Mouse (Mus musculus): ENCODE results near the gene Ccr7. TPM values are rescaled to one million over a fixed set of nuclear protein-coding genes. Genes with fewer than 3 reads are reported as not detected.
A peak's percentile ranks its signal among the peaks of the same experiment; 100 is the strongest.

The Ccr7 gene
- polyA plus RNA-seq, 1 experiment from 2014 or later = 0.64 TPM

GRCm38 (mm10) chr11:99143123-99144082 is 11.5 kb downstream of the Ccr7 start:
- WGBS = 63% methylated on average over 16 of the region's 16 CpGs
- Histone ChIP-seq H3K27me3 (replicated peaks; ENCODE audit: control insufficient read depth, insufficient read depth, low read length) (no peaks in the 10 kb centered on the region), H3K36me3 (ENCODE audit: control insufficient read depth, insufficient read depth, low read length) (no peaks in the 10 kb centered on the region), H3K27ac (ENCODE audit: low read length) (peak overlapping the region; percentile 60), H3K9ac (ENCODE audit: low read depth, low read length) (no peak overlapping the region), H3K9me3 (ENCODE audit: control insufficient read depth, low read length) (no peaks in the 10 kb centered on the region), H3K4me1 (ENCODE audit: control insufficient read depth, insufficient read depth, low read length) (peaks cover 24% of the 10 kb centered on the region), H3K4me2 (ENCODE audit: low read depth, low read length) (no peak overlapping the region), H3K4me3 (ENCODE audit: low read length) (no peak overlapping the region)
- no peak for ATAC-seq

DNA sequence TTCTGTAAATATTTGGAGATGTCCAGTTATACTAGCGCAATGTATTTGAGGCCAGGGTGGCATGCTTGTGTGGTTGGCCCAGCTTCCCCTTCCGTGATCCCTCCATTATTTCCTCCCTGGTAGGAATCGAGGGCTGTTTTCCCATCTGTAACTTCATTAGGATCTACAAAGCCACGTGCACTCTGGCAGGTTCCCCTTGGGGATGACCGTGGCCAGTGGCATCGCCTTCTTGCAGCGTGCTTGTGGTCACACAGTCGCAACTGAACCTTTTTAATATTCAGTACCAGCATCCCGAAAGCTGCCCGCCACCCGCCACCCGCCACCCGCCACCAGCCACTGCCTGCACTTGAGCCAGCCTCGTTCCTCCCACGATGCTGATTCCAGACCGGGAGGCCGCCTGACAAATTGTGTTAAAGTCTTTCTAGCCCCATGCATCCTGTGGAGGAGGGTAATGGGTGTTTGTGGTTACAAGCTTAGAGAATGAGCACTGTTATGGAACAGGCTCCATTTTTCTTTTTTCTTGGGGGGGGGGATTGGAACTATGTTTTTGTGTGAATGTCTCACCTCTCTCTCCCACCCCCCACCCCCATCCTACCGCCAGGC is 12.3 kb downstream of the Ccr7 start:
- H3K27me3 ChIP-seq (replicated peaks; ENCODE audit: control insufficient read depth, insufficient read depth, low read length) = no peaks in the 10 kb centered on the region
- H3K9ac ChIP-seq (ENCODE audit: low read depth, low read length) = no peak overlapping the region
- WGBS = 71% methylated on average over 18 of the region's 18 CpGs
- H3K4me1 ChIP-seq (ENCODE audit: control insufficient read depth, insufficient read depth, low read length) = peaks cover 16% of the 10 kb centered on the region
- no peaks in the 10 kb centered on the region for H3K9me3 ChIP-seq (ENCODE audit: control insufficient read depth, low read length)
- 0 out of 2 replicates have a peak overlapping the region, but pooled peaks have one; percentile 2 for H3K27ac ChIP-seq (ENCODE audit: low read length)
- H3K4me3 ChIP-seq (ENCODE audit: low read length) = no peak overlapping the region
- no peak for ATAC-seq
- no peak overlapping the region for H3K4me2 ChIP-seq (ENCODE audit: low read depth, low read length)
- H3K36me3 ChIP-seq (ENCODE audit: control insufficient read depth, insufficient read depth, low read length) = no peaks in the 10 kb centered on the region

- Histone ChIP-seq H3K4me2 (ENCODE audit: low read depth, low read length) (no peak overlapping the region), H3K4me1 (ENCODE audit: control insufficient read depth, insufficient read depth, low read length) (peaks cover 11% of the 10 kb centered on the region), H3K27me3 (replicated peaks; ENCODE audit: control insufficient read depth, insufficient read depth, low read length) (no peaks in the 10 kb centered on the region), H3K4me3 (ENCODE audit: low read length) (no peak overlapping the region), H3K36me3 (ENCODE audit: control insufficient read depth, insufficient read depth, low read length) (no peaks in the 10 kb centered on the region), H3K9ac (ENCODE audit: low read depth, low read length) (no peak overlapping the region), H3K9me3 (ENCODE audit: control insufficient read depth, low read length) (no peaks in the 10 kb centered on the region), H3K27ac (ENCODE audit: low read length) (no peak overlapping the region)
- no peak for ATAC-seq
- 81% methylated on average over 6 of the region's 6 CpGs for WGBS
These were observed 12.8 kb downstream of the Ccr7 start for GRCm38 (mm10) chr11:99142046-99142445.

DNA sequence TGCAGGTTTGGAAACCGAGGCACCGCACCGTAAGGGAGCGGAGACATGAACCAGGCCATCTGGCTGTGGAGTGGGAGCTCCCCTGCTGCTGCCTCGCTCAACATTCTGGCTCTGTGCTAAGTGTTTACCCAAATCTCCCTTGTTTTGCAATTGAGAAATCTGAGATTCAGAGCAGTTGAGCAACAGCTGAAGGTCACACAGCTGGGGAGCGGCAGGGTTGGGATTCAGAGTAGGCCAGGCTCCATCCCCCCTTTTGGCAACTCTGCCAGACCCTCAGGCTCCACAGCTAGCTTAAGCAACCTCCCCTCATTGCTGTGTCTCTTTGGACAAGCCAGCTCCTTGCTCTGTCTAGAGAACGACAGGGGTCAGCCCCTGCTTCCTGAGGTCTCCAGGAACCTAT is 13.3 kb downstream of the Ccr7 start:
- Histone ChIP-seq H3K4me1 (ENCODE audit: control insufficient read depth, insufficient read depth, low read length) (peaks cover 7% of the 10 kb centered on the region), H3K4me3 (ENCODE audit: low read length) (no peak overlapping the region), H3K4me2 (ENCODE audit: low read depth, low read length) (no peak overlapping the region), H3K36me3 (ENCODE audit: control insufficient read depth, insufficient read depth, low read length) (no peaks in the 10 kb centered on the region), H3K27ac (ENCODE audit: low read length) (no peak overlapping the region), H3K9ac (ENCODE audit: low read depth, low read length) (no peak overlapping the region), H3K27me3 (replicated peaks; ENCODE audit: control insufficient read depth, insufficient read depth, low read length) (no peaks in the 10 kb centered on the region), H3K9me3 (ENCODE audit: control insufficient read depth, low read length) (no peaks in the 10 kb centered on the region)
- ATAC-seq = no peak
- 58% methylated on average over 7 of the region's 7 CpGs for WGBS

- no peak overlapping the region for H3K9ac ChIP-seq (ENCODE audit: low read depth, low read length)
- no peak overlapping the region for H3K4me3 ChIP-seq (ENCODE audit: low read length)
- no peaks in the 10 kb centered on the region for H3K27me3 ChIP-seq (replicated peaks; ENCODE audit: control insufficient read depth, insufficient read depth, low read length)
- peaks cover 9% of the 10 kb centered on the region; the same call in 1 of the 2 replicates for H3K4me1 ChIP-seq (ENCODE audit: control insufficient read depth, insufficient read depth, low read length)
- 64% methylated on average over 9 of the region's 9 CpGs for WGBS
- no peaks in the 10 kb centered on the region for H3K9me3 ChIP-seq (ENCODE audit: control insufficient read depth, low read length)
- no peak for ATAC-seq
- H3K27ac ChIP-seq (ENCODE audit: low read length) = no peak overlapping the region
- H3K36me3 ChIP-seq (ENCODE audit: control insufficient read depth, insufficient read depth, low read length) = no peaks in the 10 kb centered on the region
- H3K4me2 ChIP-seq (ENCODE audit: low read depth, low read length) = no peak overlapping the region
These were observed 15.9 kb downstream of the Ccr7 start for GRCm38 (mm10) chr11:99138976-99139375.

DNA sequence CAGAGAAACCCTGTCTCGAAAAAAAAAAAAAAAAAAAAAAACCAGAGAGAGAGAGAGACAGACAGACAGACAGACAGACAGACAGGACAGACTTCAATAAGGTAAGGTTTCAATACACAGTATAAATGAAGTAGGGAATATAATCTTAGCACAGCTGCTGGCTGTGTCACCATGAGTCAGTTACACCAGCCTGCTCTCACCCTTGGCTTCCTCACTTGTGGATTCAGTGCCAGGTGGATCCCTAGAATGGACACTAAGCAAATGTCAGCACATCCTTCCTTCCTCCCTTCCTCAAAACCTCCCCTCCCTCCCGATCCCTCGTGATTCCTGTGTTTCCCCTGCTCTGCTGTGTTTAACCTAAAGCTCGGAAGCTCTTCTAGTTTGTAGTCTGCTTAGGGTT is 17.5 kb downstream of the Ccr7 start:
- Histone ChIP-seq H3K36me3 (ENCODE audit: control insufficient read depth, insufficient read depth, low read length) (no peaks in the 10 kb centered on the region), H3K9ac (ENCODE audit: low read depth, low read length) (no peak overlapping the region), H3K4me3 (ENCODE audit: low read length) (no peak overlapping the region), H3K4me1 (ENCODE audit: control insufficient read depth, insufficient read depth, low read length) (peaks cover 9% of the 10 kb centered on the region), H3K4me2 (ENCODE audit: low read depth, low read length) (no peak overlapping the region), H3K27me3 (replicated peaks; ENCODE audit: control insufficient read depth, insufficient read depth, low read length) (no peaks in the 10 kb centered on the region), H3K27ac (ENCODE audit: low read length) (no peak overlapping the region), H3K9me3 (ENCODE audit: control insufficient read depth, low read length) (no peaks in the 10 kb centered on the region)
- 83% methylated on average over 4 of the region's 4 CpGs for WGBS
- ATAC-seq = no peak

GRCm38 (mm10) chr11:99136961-99137360 is 17.9 kb downstream of the Ccr7 start:
- Histone ChIP-seq H3K9me3 (ENCODE audit: control insufficient read depth, low read length) (no peaks in the 10 kb centered on the region), H3K9ac (ENCODE audit: low read depth, low read length) (no peak overlapping the region), H3K4me1 (ENCODE audit: control insufficient read depth, insufficient read depth, low read length) (peaks cover 13% of the 10 kb centered on the region), H3K4me3 (ENCODE audit: low read length) (no peak overlapping the region), H3K27me3 (replicated peaks; ENCODE audit: control insufficient read depth, insufficient read depth, low read length) (no peaks in the 10 kb centered on the region), H3K4me2 (ENCODE audit: low read depth, low read length) (no peak overlapping the region), H3K36me3 (ENCODE audit: control insufficient read depth, insufficient read depth, low read length) (no peaks in the 10 kb centered on the region), H3K27ac (ENCODE audit: low read length) (no peak overlapping the region)
- WGBS = 70% methylated on average over 4 of the region's 4 CpGs
- ATAC-seq = no peak

GRCm38 (mm10) chr11:99136361-99136760 is 18.5 kb downstream of the Ccr7 start:
- no peak for ATAC-seq
- WGBS = 57% methylated on average over 3 of the region's 3 CpGs

GRCm38 (mm10) chr11:99135047-99135440 is 19.8 kb downstream of the Ccr7 start:
- no peaks in the 10 kb centered on the region for H3K9me3 ChIP-seq (ENCODE audit: control insufficient read depth, low read length)
- H3K4me1 ChIP-seq (ENCODE audit: control insufficient read depth, insufficient read depth, low read length) = peaks cover 20% of the 10 kb centered on the region
- H3K36me3 ChIP-seq (ENCODE audit: control insufficient read depth, insufficient read depth, low read length) = no peaks in the 10 kb centered on the region
- H3K9ac ChIP-seq (ENCODE audit: low read depth, low read length) = peak overlapping the region; percentile 6; the same call in 1 of the 2 replicates
- H3K27ac ChIP-seq (ENCODE audit: low read length) = peak overlapping the region; percentile 32
- H3K4me2 ChIP-seq (ENCODE audit: low read depth, low read length) = no peak overlapping the region
- WGBS = 65% methylated on average over 8 of the region's 8 CpGs
- no peak for ATAC-seq
- H3K27me3 ChIP-seq (replicated peaks; ENCODE audit: control insufficient read depth, insufficient read depth, low read length) = no peaks in the 10 kb centered on the region
- no peak overlapping the region for H3K4me3 ChIP-seq (ENCODE audit: low read length)

More at GRCm38 (mm10) chr11:99136361-99136760, 18.5 kb downstream of the Ccr7 start:
- Histone ChIP-seq H3K27ac (ENCODE audit: low read length) (no peak overlapping the region), H3K9ac (ENCODE audit: low read depth, low read length) (no peak overlapping the region), H3K9me3 (ENCODE audit: control insufficient read depth, low read length) (no peaks in the 10 kb centered on the region), H3K4me3 (ENCODE audit: low read length) (no peak overlapping the region), H3K27me3 (replicated peaks; ENCODE audit: control insufficient read depth, insufficient read depth, low read length) (no peaks in the 10 kb centered on the region), H3K36me3 (ENCODE audit: control insufficient read depth, insufficient read depth, low read length) (no peaks in the 10 kb centered on the region), H3K4me1 (ENCODE audit: control insufficient read depth, insufficient read depth, low read length) (peaks cover 19% of the 10 kb centered on the region), H3K4me2 (ENCODE audit: low read depth, low read length) (no peak overlapping the region)

Measured in intestine, embryonic 16.5 days (tissue).